Mouse (Mus musculus) kidney, postnatal 36 days (tissue): ENCODE measurements at regions not wholly inside any gene's neighbourhood (a gene's known extent, or its start where the extent isn't known, plus 50 kb on each side); places are given as distances from the start of the nearest gene placed in this dataset.

ENCODE experiments used
- DNase-seq, 2 experiments: peaks; one replicate each; pipeline ENCODE4 v3.0.0; 2021 to 2022; ENCODE audit warnings: mixed read lengths in 2 of 2

DNA sequence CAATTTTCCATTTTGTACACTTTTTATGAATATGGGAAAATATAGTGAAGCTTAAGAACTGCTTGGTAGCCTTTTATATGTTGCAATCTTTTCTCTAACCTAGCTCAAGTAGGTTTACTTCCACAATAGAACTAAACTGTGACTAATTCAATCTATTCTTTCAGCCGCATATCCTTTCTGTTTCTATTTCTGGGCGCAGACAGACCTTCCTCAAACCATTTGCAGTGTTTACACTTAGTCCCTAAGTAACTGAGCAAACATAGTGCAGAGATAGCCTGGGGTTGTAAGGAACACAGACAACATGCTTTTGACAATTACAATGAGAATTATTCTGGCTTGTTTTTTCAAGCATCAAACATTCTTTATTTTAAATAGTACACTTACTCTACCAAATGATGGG, 3435.1 kb upstream of the Gm7489 start:
- DNase-seq, result no peak

GRCm38 (mm10) chr15:50472626-50473025, 3412.1 kb upstream of the Gm7489 start:
- no peak for DNase-seq

- DNase-seq, result no peak
Measured at GRCm38 (mm10) chr15:50498716-50499115, 3386.0 kb upstream of the Gm7489 start.

DNA sequence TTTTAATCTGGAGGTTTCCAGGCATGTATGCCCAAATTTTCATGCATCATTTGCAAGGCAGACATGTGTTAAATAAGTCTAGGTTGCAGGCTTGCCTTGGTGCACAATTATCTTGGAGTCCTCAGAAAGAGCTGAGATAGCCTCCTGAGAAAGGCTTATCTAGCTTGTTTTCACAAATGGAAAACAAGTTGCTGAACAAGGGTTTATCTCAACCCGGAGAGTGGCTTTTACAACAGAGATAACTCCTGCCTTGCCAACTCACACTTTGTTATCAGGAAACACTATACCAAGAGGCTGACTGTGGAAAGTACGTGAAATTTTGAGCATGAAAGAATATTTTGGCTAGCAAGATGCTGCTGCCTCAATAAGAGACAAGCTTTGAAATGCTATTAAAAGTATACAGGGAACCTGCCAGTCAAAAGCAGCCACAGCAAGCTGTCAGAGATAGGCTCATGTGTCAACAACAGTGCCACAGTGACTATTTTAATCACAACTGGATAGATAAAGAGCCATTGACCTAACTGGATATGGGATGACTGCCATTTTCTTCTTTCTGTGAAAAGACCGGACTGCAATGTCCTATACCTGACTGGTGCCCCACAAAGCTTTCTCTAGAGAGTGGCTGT, 3376.6 kb upstream of the Gm7489 start:
- DNase-seq, result no peak

- DNase-seq, result no peak
Measured at GRCm38 (mm10) chr15:50513036-50513435, 3371.7 kb upstream of the Gm7489 start.

GRCm38 (mm10) chr15:50524841-50525240, 3359.9 kb upstream of the Gm7489 start:
- no peak for DNase-seq

DNA sequence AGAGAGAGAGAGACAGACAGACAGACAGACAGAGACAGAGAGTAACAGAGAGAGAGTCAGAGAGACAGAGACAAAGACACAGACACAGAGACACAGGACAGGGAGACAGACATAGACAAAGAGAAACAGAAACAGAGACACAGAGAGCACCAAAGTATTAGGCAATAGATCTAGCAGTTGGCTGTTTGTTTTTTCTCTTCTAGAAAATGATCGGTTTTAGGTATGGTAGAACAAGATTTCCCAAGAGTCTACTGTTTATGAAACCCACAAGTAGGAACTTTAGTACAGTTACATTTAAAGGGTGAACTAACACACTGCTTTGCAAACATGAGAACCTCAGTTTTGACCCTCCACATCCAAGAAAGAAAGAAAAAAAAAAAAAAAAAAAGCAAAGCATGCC, 3350.2 kb upstream of the Gm7489 start:
- DNase-seq, result no peak

- DNase-seq, result no peak
Measured at GRCm38 (mm10) chr15:50563611-50564010, 3321.1 kb upstream of the Gm7489 start.

DNA sequence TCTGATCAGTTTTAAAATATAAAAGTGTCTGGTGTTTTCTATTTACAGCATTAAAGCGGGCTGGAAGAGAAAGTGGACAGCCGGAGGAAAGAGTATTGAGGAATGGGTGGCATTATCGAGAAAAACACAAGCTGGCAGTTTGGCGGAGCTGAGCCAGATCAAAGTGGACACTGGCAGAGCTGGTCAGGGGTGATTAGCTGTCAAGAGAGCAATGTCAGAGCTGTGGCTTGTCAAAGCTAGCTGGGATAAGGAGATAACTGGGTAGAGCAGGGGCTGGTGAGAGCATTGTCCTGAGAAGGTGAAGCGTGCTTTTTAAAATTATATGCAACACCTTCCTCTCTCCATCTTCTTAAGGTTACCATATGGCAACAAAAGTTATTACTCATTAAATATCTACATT, 3303.9 kb upstream of the Gm7489 start:
- DNase-seq, result no peak

- no peak for DNase-seq
Measured at GRCm38 (mm10) chr15:50583951-50584350, 3300.8 kb upstream of the Gm7489 start.

GRCm38 (mm10) chr15:50585496-50585895, 3299.2 kb upstream of the Gm7489 start:
- no peak for DNase-seq
